Mouse (Mus musculus) central nervous system, embryonic 18 days (tissue): Measurements from ENCODE around the gene Prpf31. TPM values are rescaled to one million over a fixed set of nuclear protein-coding genes. Genes with fewer than 3 reads are reported as not detected.

Source experiments
- polyA plus RNA-seq: library from polyadenylated mRNA; depleted of rRNA; stranded (reverse); fragments of >200 nt; gene quantifications from 2 replicates; pipeline ENCODE4 v1.2.3, GENCODE M21; 2012; rRNA removed

The Prpf31 gene
- 68.3 and 70.2 TPM in 2 replicates for polyA plus RNA-seq

DNA sequence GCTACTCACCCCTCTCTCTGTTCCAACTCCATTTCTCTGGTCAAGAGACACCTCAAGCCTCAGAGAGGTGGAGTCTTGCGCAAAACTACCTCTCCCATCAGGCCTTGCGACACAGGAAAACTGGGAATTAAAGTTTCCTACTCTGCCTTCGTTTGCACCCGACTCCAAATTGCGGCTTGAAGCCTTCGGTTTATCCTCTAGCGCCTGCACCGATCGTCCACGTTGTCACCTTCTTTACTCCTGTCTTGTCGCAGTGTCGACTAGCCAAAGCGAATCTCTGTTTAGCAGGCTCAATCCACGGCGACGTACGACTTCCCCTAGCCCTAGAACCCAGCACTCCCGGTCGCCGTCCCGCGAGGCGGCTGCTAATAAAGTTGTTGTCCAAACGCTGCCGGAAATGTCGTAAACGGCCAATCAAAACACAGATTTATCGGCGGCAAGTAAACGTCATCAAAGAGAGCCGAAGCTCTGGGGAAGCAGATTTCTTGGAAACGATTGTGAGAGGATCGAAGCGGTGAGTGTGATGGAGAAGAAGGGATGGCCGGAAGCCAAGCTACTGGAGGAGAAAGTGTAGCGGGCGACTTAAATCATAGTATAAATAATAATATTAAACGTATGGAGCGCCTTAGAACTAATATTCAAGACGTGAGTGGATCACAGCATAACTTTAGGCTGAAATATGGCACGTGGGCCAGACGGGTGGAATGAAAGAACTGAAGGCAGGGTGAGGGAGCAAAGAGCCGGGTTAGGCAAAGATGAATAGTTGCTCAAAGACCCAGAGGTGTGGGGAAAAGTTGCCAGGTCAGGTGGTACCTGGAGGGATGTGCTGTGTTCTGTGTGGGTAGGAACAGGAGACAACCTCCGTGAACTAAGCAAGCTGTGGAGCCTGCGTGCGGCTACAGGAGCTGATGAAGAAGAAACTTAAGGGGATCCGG is at the start of gene Prpf31, which contains the start of gene Tfpt:
Gene Prpf31 (plus strand): TSS at position 443 of the 935 bp plus-strand sequence.
Gene Tfpt (minus strand): TSS at position 387 of the 935 bp plus-strand sequence.

GRCm38 (mm10) chr7:3616057-3616388 is 13.8 kb upstream of the Prpf31 start, which contains the start of gene Oscar:
Gene Oscar (minus strand): TSS chr7:3616157.

GRCm38 (mm10) chr7:3617242-3617995 is 12.4 kb upstream of the Prpf31 start, which contains the start of gene Ndufa3:
Gene Ndufa3 (plus strand): TSS chr7:3617373.

DNA sequence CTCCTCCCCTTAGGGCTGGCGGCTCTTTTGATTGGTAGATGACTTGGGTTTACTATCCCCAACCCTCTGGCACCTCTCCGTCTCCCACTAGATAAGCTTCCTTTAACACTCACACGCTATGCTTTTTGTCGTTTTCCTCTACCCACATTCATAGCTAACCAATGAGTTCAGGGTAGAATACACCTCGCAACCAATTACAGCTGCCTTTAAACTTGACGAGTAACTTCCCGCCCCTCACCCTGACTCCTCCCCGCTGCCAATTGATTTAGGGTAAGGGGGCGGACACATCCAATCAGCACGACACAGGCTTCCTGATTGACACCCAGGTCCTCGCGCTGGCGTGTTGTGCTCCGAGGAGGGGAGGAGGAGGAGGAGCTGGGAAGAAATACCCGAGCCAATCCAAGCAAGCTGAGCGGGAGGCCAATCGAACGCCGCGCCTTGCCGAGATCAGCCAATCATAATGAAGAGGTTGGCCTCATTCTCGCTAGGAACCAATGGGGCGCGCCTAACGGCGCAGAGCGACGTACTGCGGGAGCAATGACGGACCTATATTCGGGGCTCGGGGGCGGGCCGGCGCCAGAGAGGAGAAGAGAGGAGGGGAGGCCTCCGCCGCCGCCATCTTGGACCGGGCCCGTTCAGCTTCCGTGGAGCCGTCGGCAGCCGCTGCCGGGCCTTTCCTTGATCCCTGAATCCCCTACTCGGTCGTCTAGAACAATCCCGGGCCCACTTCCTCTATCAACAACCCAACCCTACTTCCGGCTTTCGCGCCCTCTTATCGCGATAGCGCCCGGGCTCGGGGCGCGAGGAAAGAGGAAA is 15.1 kb downstream of the Prpf31 start, which contains the start of gene Cnot3:
Gene Cnot3 (plus strand): TSS at position 597 of the 816 bp plus-strand sequence.

GRCm38 (mm10) chr7:3665215-3666114 is 35.7 kb downstream of the Prpf31 start, which contains the start of gene Leng1:
Gene Leng1 (minus strand): TSS chr7:3665840.

DNA sequence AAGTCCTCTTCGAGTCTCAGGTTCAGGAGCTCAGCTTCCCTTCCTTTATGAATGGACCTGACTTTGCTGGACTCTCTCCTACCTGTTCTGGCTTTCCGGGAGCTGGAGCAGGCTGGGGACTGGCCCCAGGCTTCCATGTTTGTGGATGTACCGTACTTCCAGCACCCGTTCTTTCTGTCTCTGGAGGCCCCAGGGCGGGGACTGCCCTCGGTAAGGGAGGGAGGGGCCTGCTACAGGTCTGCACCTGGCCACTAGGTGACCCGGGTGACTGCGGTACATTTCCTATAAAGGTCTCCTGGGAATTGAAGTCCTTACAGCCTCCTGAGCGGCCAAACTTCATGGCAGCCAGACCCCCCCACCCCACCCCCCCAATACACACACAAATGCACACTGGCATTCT is 47.6 kb downstream of the Prpf31 start, which contains the start of gene Tmc4:
Gene Tmc4 (minus strand): TSS at position 212 of the 400 bp plus-strand sequence.

Other genes with a start within 250 kb of the Prpf31 start
- gene Cacng8, start 239.3 kb upstream of the Prpf31 start, polyA plus RNA-seq, result 27.4 and 34.5 TPM in 2 replicates
- 0.26 and 0.79 TPM in 2 replicates for gene Cacng6, start 205.8 kb upstream of the Prpf31 start, polyA plus RNA-seq
- 0.05 TPM in 1 of 2 replicates, not detected in the other for gene Tarm1, start 127.4 kb upstream of the Prpf31 start, polyA plus RNA-seq
- gene Oscar, start 13.8 kb upstream of the Prpf31 start, polyA plus RNA-seq, result 2.0 and 2.9 TPM in 2 replicates
- 267 and 278 TPM in 2 replicates for gene Ndufa3, start 12.6 kb upstream of the Prpf31 start, polyA plus RNA-seq
- gene Tfpt, start 56 bp upstream of the Prpf31 start, polyA plus RNA-seq, result 36.2 and 36.8 TPM in 2 replicates
- gene Cnot3, start 15.3 kb downstream of the Prpf31 start, polyA plus RNA-seq, result 38.3 and 44.8 TPM in 2 replicates
- 8.5 and 10.0 TPM in 2 replicates for gene Leng1, start 35.9 kb downstream of the Prpf31 start, polyA plus RNA-seq
- 14.6 and 16.1 TPM in 2 replicates for gene Tmc4, start 47.6 kb downstream of the Prpf31 start, polyA plus RNA-seq
- gene Tsen34, start 62.9 kb downstream of the Prpf31 start, polyA plus RNA-seq, result 188 and 193 TPM in 2 replicates
- gene Mboat7, start 63.5 kb downstream of the Prpf31 start, polyA plus RNA-seq, result 90.4 and 97.2 TPM in 2 replicates
- 2,244 and 2,252 TPM in 2 replicates for gene Rps9, start 74.0 kb downstream of the Prpf31 start, polyA plus RNA-seq
- 0.23 and 0.28 TPM in 2 replicates for gene Pirb, start 90.4 kb downstream of the Prpf31 start, polyA plus RNA-seq
- not detected in 2 replicates for gene Gm15448, start 195.7 kb downstream of the Prpf31 start, polyA plus RNA-seq
- not detected in 2 replicates for gene Pira2, start 215.1 kb downstream of the Prpf31 start, polyA plus RNA-seq